Mouse (Mus musculus) ES-Bruce4 (cell line): ENCODE results near the gene Prom1.

ENCODE experiments used
- CTCF ChIP-seq: IDR thresholded peaks from one replicate; pipeline ENCODE4 v1.8.1; 2011; ENCODE audit warnings: low read depth, low read length
- EP300 ChIP-seq: IDR thresholded peaks from 2 replicates; pipeline ENCODE4 v1.6.1; 2011; ENCODE audit warnings: low read depth, low read length; ENCODE audit not compliant: insufficient read depth
- POLR2A ChIP-seq: IDR thresholded peaks from one replicate; pipeline ENCODE4 v1.8.1; 2011; ENCODE audit warnings: low read length; ENCODE audit not compliant: insufficient read depth

- TF ChIP-seq POLR2A (no peak), CTCF (peak; percentile 32), EP300 (no peak)
Observed at GRCm38 (mm10) chr5:43989017-43989416, 112.8 kb downstream of the Prom1 start.
